Mouse (Mus musculus) liver, postnatal 0 days (tissue): Measurements from ENCODE around the gene Tmc8.

Experiments used
- CTCF ChIP-seq: sonication (generic); IDR thresholded peaks from 2 replicates; pipeline ENCODE4 v1.5.1; 2016; ENCODE audit warnings: antibody characterized with exemption, low read depth
- EP300 ChIP-seq: IDR thresholded peaks from 2 replicates; pipeline ENCODE4 v1.6.1; 2016; ENCODE audit warnings: antibody characterized with exemption, low read depth, mild to moderate bottlenecking

DNA sequence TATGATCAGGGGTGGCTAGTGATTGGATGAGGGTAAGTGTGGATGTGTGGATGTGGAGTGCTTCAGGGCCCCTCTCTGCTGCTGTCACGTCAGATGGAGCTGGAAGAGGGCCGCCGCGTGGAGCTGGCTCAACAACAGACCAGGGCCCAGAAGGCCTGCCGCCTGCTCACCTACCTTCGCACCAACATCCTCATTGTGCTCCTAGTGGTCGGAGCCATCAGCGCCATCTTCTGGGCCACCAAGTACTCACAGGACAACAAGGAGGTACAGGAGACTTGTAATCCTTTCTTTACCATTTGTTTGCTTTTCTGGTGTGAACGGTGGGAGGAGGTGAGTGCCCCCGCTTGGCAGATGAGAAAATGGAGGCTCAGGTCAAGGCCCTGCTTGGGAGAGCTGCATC, 4.4 kb downstream of the Tmc8 start:
- TF ChIP-seq CTCF: peak; percentile 89
- TF ChIP-seq EP300: no peak
